Mouse (Mus musculus): Measurements from ENCODE around the gene Mmp9. TPM values are rescaled to one million over a fixed set of nuclear protein-coding genes. Genes with fewer than 3 reads are reported as not detected.
A peak's percentile ranks its signal among the peaks of the same experiment; 100 is the strongest.

Mmp9 gene
- total RNA-seq, 2 experiments from 2014 or later: 0.93 to 1.1 TPM

DNA sequence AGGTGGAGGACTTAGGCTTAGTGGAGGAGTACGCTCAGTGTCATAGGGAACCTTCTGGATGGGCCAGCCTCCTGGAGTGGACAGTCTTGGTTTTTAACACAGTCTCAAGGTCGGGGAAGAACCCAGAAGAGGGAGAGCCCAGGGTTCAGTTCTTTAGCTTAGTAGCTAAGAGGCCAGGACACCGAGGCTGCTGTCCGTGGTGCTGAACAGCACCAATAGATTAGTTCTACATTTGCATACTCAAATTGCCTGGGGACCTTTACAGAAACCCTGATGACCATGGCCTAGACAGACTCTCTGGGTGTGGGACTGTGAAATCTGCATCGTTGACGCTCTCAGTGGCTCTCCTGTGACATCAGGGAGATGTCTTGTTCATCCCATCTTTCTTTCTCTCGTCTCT, 39.2 kb downstream of the Mmp9 start:
- DNase-seq (ENCODE audit: low spot score in 2 of 2): peak in 1 of 2 experiments; percentile 55

DNA sequence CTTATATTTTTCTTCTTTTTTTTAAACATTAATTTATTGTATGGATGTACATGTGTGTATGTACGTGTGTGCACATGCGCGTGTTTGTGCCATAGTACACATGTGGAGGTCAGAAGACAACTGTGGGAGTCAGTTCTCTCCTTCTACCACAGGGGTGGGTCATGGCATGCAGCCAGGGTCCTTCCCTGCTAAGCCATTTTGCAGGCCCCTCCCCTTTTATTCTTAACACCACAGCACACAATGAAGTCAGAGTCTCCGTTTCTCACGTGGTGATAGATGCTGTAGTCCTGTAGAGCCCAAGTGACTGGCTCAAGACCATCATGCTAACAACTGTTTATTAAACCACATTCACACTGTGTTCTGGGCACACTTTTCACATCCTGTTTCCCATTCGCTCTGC, 45.4 kb downstream of the Mmp9 start:
- no peak for DNase-seq (ENCODE audit: low spot score in 2 of 2)

DNA sequence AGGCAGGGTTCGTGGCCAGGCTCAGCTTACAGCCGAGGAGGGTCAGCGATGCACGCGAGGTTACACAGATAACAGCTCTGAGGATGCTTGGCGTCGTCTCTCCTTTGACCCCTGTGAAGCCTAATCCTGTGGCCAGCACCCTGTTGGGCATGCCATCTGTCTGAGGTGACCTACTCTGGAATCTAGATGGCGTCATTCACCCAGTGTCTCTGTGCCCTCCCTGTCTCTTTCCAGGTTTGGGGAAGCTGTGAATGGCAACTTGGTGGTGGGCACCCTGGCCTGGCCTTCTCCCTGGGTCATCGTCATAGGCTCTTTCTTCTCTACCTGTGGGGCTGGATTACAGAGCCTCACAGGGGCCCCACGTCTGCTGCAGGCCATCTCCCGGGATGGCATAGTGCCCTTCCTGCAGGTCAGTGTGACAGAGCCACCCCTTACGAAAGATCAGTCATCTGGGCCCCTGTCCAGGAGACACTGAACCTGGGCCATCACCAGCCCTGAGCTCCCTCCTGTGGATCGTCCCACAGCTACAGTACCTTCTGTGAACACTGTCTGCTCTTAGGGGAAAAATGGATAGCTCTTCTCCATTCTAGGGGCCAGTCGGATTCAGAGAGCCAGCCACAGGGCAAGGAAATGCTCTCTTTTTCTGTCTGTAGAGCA, 45.9 kb downstream of the Mmp9 start:
- no peak for DNase-seq (ENCODE audit: low spot score in 2 of 2)

DNA sequence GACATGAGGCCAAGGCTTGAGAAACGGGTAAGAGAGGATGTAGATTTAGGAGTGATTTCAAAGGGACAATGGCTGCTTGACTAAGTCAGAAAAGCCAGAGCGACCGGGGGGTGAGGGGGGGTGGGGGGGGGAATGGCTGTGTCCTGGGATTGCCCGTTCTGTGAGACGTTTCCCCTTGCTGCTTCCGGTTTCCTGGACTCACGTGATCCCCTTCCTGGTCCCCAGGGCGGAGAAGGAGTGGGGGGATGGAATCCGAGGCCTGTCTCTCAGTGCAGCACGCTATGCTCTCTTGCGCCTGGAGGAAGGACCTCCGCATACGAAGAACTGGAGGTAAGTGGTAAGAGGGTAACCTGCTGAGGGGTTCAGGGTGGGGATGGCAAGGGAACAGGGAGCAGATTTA, 48.2 kb downstream of the Mmp9 start:
- DNase-seq (ENCODE audit: low spot score in 2 of 2): no peak

DNA sequence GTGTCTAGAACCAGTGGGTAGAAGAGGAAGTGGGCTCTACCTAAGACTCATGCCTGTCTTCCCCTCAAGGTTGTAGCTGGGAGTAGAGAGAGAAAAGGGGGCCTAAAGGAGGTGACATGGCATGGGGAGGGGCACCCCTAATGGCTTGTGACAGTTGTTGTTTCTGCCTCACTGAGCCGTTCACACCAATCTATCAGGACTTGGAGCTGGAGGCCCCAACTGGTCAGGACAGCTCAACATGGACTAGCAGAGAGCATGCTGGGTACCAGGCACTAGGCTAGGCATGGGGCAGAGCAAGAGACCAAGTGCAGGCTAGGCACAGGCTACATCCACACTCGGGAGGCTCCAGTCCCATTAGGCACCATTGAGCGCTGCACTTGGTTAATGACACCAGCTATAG, 50.5 kb downstream of the Mmp9 start:
- no peak for DNase-seq (ENCODE audit: low spot score in 2 of 2)

DNA sequence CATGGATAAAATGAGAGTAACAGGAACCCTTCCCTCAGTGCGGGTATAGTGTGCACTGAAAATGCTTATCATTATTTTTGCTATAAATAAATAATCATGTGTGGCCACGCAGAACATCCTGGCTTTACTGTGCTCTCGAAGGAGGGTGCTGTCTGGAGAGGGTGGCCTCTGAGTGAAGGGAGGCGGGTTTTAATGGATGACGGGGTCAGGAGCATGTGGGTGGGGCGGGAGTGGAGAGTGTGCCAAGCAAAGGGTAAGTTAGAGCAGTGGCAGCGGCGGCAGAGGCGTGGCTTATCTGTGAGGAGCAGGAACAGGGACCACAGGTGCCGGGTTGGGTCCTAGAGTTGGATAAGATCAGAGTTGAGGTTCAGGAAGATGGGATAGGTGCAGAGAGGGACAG, 51.2 kb downstream of the Mmp9 start:
- DNase-seq (ENCODE audit: low spot score in 2 of 2): no peak

DNA sequence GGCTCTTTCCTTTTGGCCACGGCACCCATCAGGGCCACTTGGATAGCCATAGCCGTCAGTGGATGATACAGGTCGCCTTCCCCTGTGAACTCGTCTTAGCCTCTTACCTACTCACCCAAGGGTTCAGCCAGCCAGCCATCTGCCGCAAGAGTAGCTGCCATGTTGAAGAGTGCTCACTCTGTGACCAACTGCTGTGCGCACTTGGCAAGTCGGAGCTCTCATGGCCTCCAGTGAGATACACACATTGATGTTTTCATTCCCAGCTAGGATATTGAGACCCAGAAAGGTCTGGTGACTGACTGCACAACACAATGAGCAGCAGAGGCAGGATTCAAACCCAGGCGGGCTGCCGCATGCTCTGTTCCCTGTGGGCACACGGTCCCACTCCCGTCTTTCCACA, 53.6 kb downstream of the Mmp9 start:
- no peak for DNase-seq (ENCODE audit: low spot score in 2 of 2)

DNA sequence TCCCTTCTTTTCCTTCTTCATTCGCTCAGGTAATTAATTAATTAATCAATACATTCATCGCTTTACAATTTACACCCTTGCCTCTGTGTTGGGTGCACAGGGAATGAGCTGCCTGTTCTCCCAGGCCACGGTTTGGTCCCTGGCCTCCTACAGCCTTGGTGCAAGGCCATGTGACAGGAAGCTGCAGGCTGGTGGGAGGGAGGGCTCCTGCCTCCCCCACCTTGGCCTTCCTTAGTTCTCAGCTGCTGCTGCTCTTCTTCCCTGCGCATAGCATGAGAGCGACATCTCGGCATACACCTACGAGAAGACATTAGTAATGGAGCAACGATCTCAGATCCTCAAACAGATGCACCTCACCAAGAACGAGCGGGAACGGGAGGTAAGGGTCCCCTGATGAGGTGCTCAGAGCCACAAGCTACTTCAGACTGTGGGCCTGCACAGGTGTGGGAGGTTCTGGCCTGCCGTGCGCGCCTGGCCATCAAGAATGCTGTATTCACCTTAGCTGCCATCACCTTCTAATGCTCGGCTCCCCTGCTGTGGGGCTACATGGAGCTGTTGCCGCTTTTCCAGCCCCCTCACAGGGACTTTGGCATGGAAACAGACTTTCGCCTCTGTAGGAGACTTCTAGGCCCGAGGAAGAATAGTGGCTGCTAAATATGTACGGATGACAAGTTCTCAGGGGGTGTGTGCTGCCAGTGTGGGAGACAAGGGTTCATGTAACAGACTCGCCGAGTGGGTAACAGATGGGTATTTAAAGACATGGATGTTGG, 54.3 kb downstream of the Mmp9 start:
- no peak for DNase-seq (ENCODE audit: low spot score in 2 of 2)

DNA sequence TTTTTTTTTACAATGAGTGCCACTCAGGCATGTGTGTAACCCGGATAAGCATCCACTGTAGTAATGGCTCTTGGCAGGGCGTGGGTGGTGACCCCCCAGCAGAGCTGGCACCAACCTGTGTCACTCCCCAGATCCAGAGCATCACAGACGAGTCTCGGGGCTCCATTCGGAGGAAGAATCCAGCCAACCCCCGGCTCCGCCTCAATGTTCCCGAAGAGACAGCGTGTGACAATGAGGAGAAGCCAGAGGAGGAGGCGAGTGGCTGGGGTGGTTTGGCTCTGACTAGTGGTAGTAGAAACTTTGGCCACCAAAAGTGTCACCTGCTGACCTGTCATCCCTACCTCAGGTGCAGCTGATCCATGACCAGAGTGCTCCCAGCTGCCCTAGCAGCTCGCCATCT, 55.4 kb downstream of the Mmp9 start:
- no peak for DNase-seq (ENCODE audit: low spot score in 2 of 2)

DNA sequence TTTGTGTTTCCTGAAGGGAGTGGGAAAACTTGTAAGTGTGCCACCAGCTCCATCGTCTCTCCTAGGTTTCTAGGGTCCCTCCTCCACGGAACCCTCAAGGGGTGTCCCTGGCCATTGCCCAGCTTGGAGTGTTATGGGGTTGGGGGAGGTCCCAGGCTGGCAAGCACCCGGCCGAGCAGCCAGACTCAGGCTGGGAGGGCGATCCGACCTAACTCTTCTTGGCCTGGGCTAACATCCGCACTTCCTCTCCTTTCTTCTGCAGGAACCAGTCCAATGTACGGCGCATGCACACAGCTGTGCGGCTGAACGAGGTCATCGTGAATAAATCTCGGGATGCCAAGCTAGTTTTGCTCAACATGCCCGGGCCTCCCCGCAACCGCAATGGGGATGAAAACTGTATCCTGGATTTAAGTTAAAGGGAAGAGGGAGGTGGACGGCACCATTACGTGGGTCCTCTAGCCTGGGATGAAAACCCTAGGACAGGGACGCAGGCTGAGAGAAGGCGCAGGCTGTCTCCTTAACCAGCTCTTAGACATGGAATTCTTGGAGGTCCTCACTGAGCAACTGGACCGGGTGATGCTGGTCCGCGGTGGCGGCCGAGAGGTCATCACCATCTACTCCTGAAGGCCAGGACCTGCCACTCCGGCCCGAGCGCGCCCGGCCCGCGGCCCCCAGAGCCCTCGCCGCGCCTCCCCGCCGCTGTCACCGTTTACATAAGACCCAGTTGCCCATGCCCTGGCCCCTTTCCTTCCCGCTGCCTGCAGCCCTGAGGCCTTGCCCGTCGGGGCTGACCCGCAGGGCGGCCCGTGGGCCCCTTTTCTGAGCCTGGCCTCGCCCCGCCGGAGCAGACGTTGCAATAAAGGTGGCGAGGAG, 56.5 kb downstream of the Mmp9 start:
- no peak for DNase-seq (ENCODE audit: low spot score in 2 of 2)

DNA sequence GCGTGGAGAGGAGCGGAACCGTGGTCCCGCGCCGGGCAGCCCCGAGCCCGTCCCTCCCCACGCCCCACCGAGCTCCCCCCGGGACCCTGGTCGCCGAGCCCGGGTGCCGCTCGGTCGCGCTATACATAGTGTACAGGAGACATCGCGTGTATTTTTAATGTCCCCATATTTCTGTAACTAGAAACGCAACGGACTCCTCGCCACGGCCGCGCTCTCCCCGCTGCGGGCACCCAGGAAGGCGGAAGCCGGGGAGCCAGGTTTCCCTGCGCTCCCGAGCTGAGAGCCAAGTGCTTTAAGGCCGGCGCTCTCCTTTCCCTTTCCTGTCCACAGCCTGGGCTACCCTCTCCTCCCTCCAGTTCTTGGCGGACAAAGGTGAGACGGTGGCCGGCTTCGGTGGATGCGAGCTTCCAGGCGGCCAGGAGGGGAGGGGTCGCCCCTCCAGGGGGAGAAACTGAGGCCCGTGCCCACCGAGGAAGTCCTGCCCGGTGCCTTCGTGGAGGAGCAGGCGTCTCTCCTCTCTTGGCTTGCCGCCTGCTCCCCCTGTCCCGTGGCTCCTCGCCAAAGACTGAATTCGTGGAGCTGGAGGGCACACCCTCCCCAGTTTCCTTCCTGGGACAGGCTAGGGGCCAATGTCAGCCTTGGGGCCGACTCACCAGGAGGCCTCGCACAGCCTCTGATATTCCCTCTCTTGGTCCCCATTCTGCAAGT, 57.3 kb downstream of the Mmp9 start:
- DNase-seq (ENCODE audit: low spot score in 2 of 2): no peak

DNA sequence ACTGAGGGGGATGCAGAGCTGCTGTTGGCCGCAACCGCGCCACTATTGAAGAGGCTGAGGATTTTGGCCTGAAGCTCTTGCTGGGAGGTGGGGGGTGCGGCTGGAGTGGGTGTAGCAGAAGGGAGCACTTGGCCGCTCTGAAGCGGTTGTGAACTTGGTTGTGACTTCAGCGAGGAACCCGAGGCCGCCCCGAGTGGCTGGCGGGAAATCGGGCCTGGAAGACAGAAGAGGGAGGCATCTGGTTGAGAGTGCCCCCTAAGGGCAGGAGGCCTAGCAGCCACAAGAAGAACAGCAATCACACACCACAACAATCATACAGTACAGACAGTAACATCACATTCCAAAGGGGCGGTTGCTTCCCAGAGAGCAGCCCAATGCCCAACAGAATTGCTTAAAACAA, 61.4 kb downstream of the Mmp9 start:
- no peak for DNase-seq (ENCODE audit: low spot score in 2 of 2)

DNA sequence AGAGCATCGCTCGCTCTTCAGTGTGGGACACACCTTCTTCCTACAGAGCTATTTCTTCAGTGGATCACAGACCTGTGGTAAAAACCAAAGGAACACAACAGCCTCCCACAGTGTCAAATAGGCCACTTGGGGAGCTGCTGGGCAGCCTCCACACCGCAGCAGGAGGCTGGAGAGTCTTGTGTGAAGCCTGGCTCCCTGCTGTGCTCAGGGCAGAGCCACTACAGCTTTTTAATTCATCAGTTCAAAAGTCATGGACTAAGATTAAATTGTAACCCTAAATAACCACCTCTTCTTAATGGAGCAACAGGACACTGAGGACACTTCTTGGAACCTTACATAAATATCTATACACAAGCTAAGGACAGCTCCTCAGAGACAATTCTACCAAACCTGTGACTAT, 62.5 kb downstream of the Mmp9 start:
- DNase-seq (ENCODE audit: low spot score in 2 of 2): no peak

DNA sequence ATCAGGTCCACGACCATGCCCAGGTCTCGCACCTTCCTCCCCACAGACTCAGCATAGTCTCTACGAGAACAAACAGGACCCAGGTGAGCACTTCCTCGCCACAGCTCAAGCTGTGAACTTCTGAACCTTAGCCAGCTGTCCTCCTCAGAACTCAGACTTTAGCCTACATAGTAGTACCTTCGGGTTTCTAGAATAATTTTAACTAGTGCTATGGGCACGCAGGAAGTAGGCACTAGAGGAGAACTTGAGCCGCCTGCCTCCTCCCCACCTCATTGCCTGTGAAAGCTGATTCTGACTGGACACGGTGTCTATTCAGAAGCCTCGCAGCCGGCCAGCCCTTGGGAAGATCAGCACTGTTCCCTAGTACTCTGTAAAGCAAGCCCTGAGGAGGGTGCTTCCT, 63.7 kb downstream of the Mmp9 start:
- no peak for DNase-seq (ENCODE audit: low spot score in 2 of 2)

Other genes starting within 250 kb of the Mmp9 start
- gene Spint4, start 242.3 kb upstream of the Mmp9 start, total RNA-seq (2021): not detected
- gene Spint5, start 225.5 kb upstream of the Mmp9 start, total RNA-seq (2021): not detected
- gene Wfdc3, start 194.8 kb upstream of the Mmp9 start, total RNA-seq (2021): not detected
- gene Dnttip1, start 194.8 kb upstream of the Mmp9 start, total RNA-seq (2021): 10 to 100 TPM; 40.8 to 40.9 TPM
- gene Ube2c, start 170.9 kb upstream of the Mmp9 start, total RNA-seq (2021): 10 to 100 TPM; 26.8 to 34.0 TPM
- gene Tnnc2, start 160.8 kb upstream of the Mmp9 start, total RNA-seq (2021): over 10,000 TPM; 10,138 to 10,688 TPM
- gene Snx21, start 155.0 kb upstream of the Mmp9 start, total RNA-seq (2021): 10 to 100 TPM; 23.4 to 24.6 TPM
- 10 to 100 TPM; 12.8 to 14.0 TPM for gene Acot8, start 135.9 kb upstream of the Mmp9 start, total RNA-seq (2021)
- 1 to 10 TPM; 1.5 to 1.6 TPM for gene Zswim3, start 135.7 kb upstream of the Mmp9 start, total RNA-seq (2021)
- gene Zswim1, start 118.1 kb upstream of the Mmp9 start, total RNA-seq (2021): 1 to 10 TPM; 4.7 to 5.9 TPM
- 1 to 10 TPM; 1.2 to 1.9 TPM for gene Spata25, start 112.2 kb upstream of the Mmp9 start, total RNA-seq (2021)
- 10 to 100 TPM; 75.0 to 82.3 TPM for gene Ctsa, start 107.9 kb upstream of the Mmp9 start, total RNA-seq (2021)
- gene Neurl2, start 107.3 kb upstream of the Mmp9 start, total RNA-seq (2021): 10 to 100 TPM; 38.5 to 41.9 TPM
- 10 to 100 TPM in 1 of 2 experiments, 1 to 10 TPM in 1; 9.5 to 15.5 TPM for gene Pltp, start 83.1 kb upstream of the Mmp9 start, total RNA-seq (2021)
- gene Pcif1, start 61.5 kb upstream of the Mmp9 start, total RNA-seq (2021): 10 to 100 TPM; 42.1 to 43.3 TPM
- 10 to 100 TPM; 11.7 to 14.3 TPM for gene Zfp335, start 29.0 kb upstream of the Mmp9 start, total RNA-seq (2021)
- gene Slc12a5, start 20.0 kb downstream of the Mmp9 start, total RNA-seq (2021): under 1 TPM; 0.54 to 0.93 TPM
- 10 to 100 TPM; 31.4 to 34.4 TPM for gene Ncoa5, start 94.1 kb downstream of the Mmp9 start, total RNA-seq (2021)
- 1 to 10 TPM; 1.8 to 2.3 TPM for gene Cd40, start 114.8 kb downstream of the Mmp9 start, total RNA-seq (2021)
- gene 1700025C18Rik, start 150.0 kb downstream of the Mmp9 start, total RNA-seq (2021): not detected